Mouse (Mus musculus): ENCODE data around the gene Dcun1d2. TPM values are rescaled to one million over a fixed set of nuclear protein-coding genes. Genes with fewer than 3 reads are reported as not detected.

Dcun1d2 gene
- total RNA-seq (2017) = 17.7 and 22.1 TPM in 2 replicates

GRCm38 (mm10) chr8:13287692-13288623, at the start of gene Dcun1d2, which contains the start of gene Tmco3:
Dcun1d2 (minus strand) TSS chr8:13288131.
Tmco3 (plus strand) TSS chr8:13288190.
- ATAC-seq (replicated peaks in 1 of 2; ENCODE audit: insufficient read depth in 1 of 2, low FRiP score in 2 of 2, low TSS enrichment in 1 of 2, low read depth in 1 of 2, poor library complexity in 2 of 2, severe bottlenecking in 2 of 2) = peak; percentile 71 to 82

GRCm38 (mm10) chr8:13337678-13338077, 49.7 kb upstream of the Dcun1d2 start:
- no peak for ATAC-seq (replicated peaks in 1 of 2; ENCODE audit: insufficient read depth in 1 of 2, low FRiP score in 2 of 2, low TSS enrichment in 1 of 2, low read depth in 1 of 2, poor library complexity in 2 of 2, severe bottlenecking in 2 of 2)

GRCm38 (mm10) chr8:13337245-13337644, 49.3 kb upstream of the Dcun1d2 start:
- peak; percentile 63 to 66 for ATAC-seq (replicated peaks in 1 of 2; ENCODE audit: insufficient read depth in 1 of 2, low FRiP score in 2 of 2, low TSS enrichment in 1 of 2, low read depth in 1 of 2, poor library complexity in 2 of 2, severe bottlenecking in 2 of 2)

GRCm38 (mm10) chr8:13334671-13335070, 46.7 kb upstream of the Dcun1d2 start:
- ATAC-seq (replicated peaks in 1 of 2; ENCODE audit: insufficient read depth in 1 of 2, low FRiP score in 2 of 2, low TSS enrichment in 1 of 2, low read depth in 1 of 2, poor library complexity in 2 of 2, severe bottlenecking in 2 of 2) = no peak

- ATAC-seq (replicated peaks in 1 of 2; ENCODE audit: insufficient read depth in 1 of 2, low FRiP score in 2 of 2, low TSS enrichment in 1 of 2, low read depth in 1 of 2, poor library complexity in 2 of 2, severe bottlenecking in 2 of 2) = 0 out of 4 replicates have a peak, but pooled peaks of 1 of the 2 experiments have one; percentile 45
These were observed 38.7 kb upstream of the Dcun1d2 start for GRCm38 (mm10) chr8:13326598-13326997.

GRCm38 (mm10) chr8:13316671-13317070, 28.7 kb upstream of the Dcun1d2 start:
- ATAC-seq (replicated peaks in 1 of 2; ENCODE audit: insufficient read depth in 1 of 2, low FRiP score in 2 of 2, low TSS enrichment in 1 of 2, low read depth in 1 of 2, poor library complexity in 2 of 2, severe bottlenecking in 2 of 2) = no peak

GRCm38 (mm10) chr8:13314922-13315321, 27.0 kb upstream of the Dcun1d2 start:
- no peak for ATAC-seq (replicated peaks in 1 of 2; ENCODE audit: insufficient read depth in 1 of 2, low FRiP score in 2 of 2, low TSS enrichment in 1 of 2, low read depth in 1 of 2, poor library complexity in 2 of 2, severe bottlenecking in 2 of 2)

GRCm38 (mm10) chr8:13306916-13307315, 19.0 kb upstream of the Dcun1d2 start:
- peak in 1 of 2 experiments; percentile 77; a peak in 2 of 4 replicates for ATAC-seq (replicated peaks in 1 of 2; ENCODE audit: insufficient read depth in 1 of 2, low FRiP score in 2 of 2, low TSS enrichment in 1 of 2, low read depth in 1 of 2, poor library complexity in 2 of 2, severe bottlenecking in 2 of 2)

GRCm38 (mm10) chr8:13306309-13306909, 18.5 kb upstream of the Dcun1d2 start:
- peak in 1 of 2 experiments; percentile 59; a peak in 1 of 4 replicates for ATAC-seq (replicated peaks in 1 of 2; ENCODE audit: insufficient read depth in 1 of 2, low FRiP score in 2 of 2, low TSS enrichment in 1 of 2, low read depth in 1 of 2, poor library complexity in 2 of 2, severe bottlenecking in 2 of 2)

GRCm38 (mm10) chr8:13305884-13306283, 18.0 kb upstream of the Dcun1d2 start:
- ATAC-seq (replicated peaks in 1 of 2; ENCODE audit: insufficient read depth in 1 of 2, low FRiP score in 2 of 2, low TSS enrichment in 1 of 2, low read depth in 1 of 2, poor library complexity in 2 of 2, severe bottlenecking in 2 of 2) = no peak

- ATAC-seq (replicated peaks in 1 of 2; ENCODE audit: insufficient read depth in 1 of 2, low FRiP score in 2 of 2, low TSS enrichment in 1 of 2, low read depth in 1 of 2, poor library complexity in 2 of 2, severe bottlenecking in 2 of 2) = no peak
These were observed 17.5 kb upstream of the Dcun1d2 start for GRCm38 (mm10) chr8:13305459-13305858.

GRCm38 (mm10) chr8:13301036-13301435, 13.1 kb upstream of the Dcun1d2 start:
- ATAC-seq (replicated peaks in 1 of 2; ENCODE audit: insufficient read depth in 1 of 2, low FRiP score in 2 of 2, low TSS enrichment in 1 of 2, low read depth in 1 of 2, poor library complexity in 2 of 2, severe bottlenecking in 2 of 2) = no peak

GRCm38 (mm10) chr8:13299571-13299970, 11.6 kb upstream of the Dcun1d2 start:
- no peak for ATAC-seq (replicated peaks in 1 of 2; ENCODE audit: insufficient read depth in 1 of 2, low FRiP score in 2 of 2, low TSS enrichment in 1 of 2, low read depth in 1 of 2, poor library complexity in 2 of 2, severe bottlenecking in 2 of 2)

- no peak for ATAC-seq (replicated peaks in 1 of 2; ENCODE audit: insufficient read depth in 1 of 2, low FRiP score in 2 of 2, low TSS enrichment in 1 of 2, low read depth in 1 of 2, poor library complexity in 2 of 2, severe bottlenecking in 2 of 2)
These were observed 5.9 kb upstream of the Dcun1d2 start for GRCm38 (mm10) chr8:13293677-13294470.

- ATAC-seq (replicated peaks in 1 of 2; ENCODE audit: insufficient read depth in 1 of 2, low FRiP score in 2 of 2, low TSS enrichment in 1 of 2, low read depth in 1 of 2, poor library complexity in 2 of 2, severe bottlenecking in 2 of 2) = peak; percentile 52 to 61; a peak in 3 of 4 replicates
These were observed 4.4 kb upstream of the Dcun1d2 start for GRCm38 (mm10) chr8:13292364-13292763.

- no peak for ATAC-seq (replicated peaks in 1 of 2; ENCODE audit: insufficient read depth in 1 of 2, low FRiP score in 2 of 2, low TSS enrichment in 1 of 2, low read depth in 1 of 2, poor library complexity in 2 of 2, severe bottlenecking in 2 of 2)
These were observed 715 bp upstream of the Dcun1d2 start for GRCm38 (mm10) chr8:13288646-13289045.

GRCm38 (mm10) chr8:13287304-13287691, 633 bp downstream of the Dcun1d2 start:
- ATAC-seq (replicated peaks in 1 of 2; ENCODE audit: insufficient read depth in 1 of 2, low FRiP score in 2 of 2, low TSS enrichment in 1 of 2, low read depth in 1 of 2, poor library complexity in 2 of 2, severe bottlenecking in 2 of 2) = peak; percentile 85 to 93
